Mouse (Mus musculus) liver, postnatal 0 days (tissue): Measurements from ENCODE around the gene Agbl4.

ENCODE experiments used
- CTCF ChIP-seq: sonication (generic); IDR thresholded peaks from 2 replicates; pipeline ENCODE4 v1.5.1; 2016; ENCODE audit warnings: antibody characterized with exemption, low read depth
- EP300 ChIP-seq: IDR thresholded peaks from 2 replicates; pipeline ENCODE4 v1.6.1; 2016; ENCODE audit warnings: antibody characterized with exemption, low read depth, mild to moderate bottlenecking

GRCm38 (mm10) chr4:111516136-111516535 is 1118.7 kb downstream of the Agbl4 start:
- no peak for TF ChIP-seq CTCF
- TF ChIP-seq EP300 = no peak
